Mouse (Mus musculus) left cerebral cortex, postnatal 25 days (tissue): ENCODE results near the gene Srpk1. TPM values are rescaled to one million over a fixed set of nuclear protein-coding genes. Genes with fewer than 3 reads are reported as not detected.

Experiments
- DNase-seq, 2 experiments: peaks; one replicate each; pipeline ENCODE4 v3.0.0; 2022; ENCODE audit warnings: low spot score in 2 of 2, mixed read lengths in 1 of 2
- intact Hi-C: fragments of 180-260 bp; cut with DNase I; formaldehyde crosslinking; loops from one replicate; pipeline ENCODE4 v1.15.1; 2025
- total RNA-seq, 2 experiments: library from RNA; stranded (reverse); gene quantifications; 2 replicates each; pipeline ENCODE4 v1.2.3; 2021

Srpk1 gene
- total RNA-seq, 2 experiments from 2014 or later: 99.9 to 101 TPM

- intact Hi-C loops: no loop called here
- DNase-seq: no peak
Measured at GRCm38 (mm10) chr17:28618124-28618523, 4.4 kb downstream of the Srpk1 start.

DNA sequence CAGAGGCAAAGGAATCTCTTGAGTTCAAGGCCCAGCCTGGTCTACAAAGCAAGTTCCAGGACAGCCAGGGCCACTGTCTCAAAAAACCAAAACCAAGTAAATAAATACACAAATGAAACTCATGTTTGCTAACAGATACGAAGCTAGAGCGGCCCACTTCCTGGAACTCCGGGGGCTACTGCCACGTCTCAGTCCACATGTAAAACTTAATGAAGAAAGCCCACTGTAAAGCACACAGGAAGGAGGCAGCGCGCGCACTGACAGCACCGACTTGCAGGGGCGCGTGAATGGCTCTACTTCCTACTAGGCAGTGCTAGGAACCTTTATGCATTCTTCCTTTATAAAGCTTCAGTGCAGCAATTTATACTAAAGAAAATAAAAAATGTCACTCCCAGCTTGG lies 4.9 kb downstream of the Srpk1 start:
- intact Hi-C loops: no loop called here
- DNase-seq: no peak

GRCm38 (mm10) chr17:28615332-28615731 lies 7.2 kb downstream of the Srpk1 start:
- no peak for DNase-seq
- intact Hi-C loops: no loop called here

DNA sequence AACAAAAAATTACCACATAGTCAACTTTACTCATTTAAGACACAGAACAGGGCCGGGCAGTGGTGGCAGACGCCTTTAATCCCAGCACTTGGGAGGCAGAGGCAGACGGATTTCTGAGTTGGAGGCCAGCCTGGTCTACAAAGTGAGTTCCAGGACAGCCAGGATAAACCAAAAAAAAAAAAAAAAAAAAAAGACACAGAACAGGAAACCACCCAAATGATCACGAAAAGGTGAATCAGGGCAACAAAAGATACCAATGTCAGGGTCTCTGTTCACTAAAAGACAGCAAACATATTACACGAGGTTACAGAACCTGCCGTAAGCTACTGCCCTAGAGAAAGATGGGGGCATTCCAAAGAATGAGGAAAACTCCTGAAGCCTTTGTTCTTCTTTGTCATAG lies 9.4 kb downstream of the Srpk1 start:
- no peak for DNase-seq
- intact Hi-C loops: no loop called here

DNA sequence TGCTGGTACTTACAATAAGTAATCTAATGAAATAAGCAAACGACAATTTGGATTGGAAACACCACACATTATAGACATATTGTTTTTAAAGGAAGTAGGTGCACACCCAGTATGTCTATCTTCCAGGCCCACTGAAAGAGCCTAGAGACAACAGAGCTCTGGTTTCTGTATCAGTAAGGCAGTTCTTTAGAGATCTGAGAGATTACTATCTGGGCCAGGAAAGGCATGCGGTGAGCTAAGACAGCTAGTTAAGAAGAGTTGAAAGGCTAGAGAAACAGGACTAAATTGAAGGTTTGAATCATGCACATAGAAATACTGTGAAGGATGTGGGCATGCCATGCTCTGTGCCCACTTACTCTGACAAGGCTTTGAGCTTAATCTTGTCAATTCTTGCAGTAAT lies 9.9 kb downstream of the Srpk1 start:
- DNase-seq: no peak
- intact Hi-C loops: no loop called here

DNA sequence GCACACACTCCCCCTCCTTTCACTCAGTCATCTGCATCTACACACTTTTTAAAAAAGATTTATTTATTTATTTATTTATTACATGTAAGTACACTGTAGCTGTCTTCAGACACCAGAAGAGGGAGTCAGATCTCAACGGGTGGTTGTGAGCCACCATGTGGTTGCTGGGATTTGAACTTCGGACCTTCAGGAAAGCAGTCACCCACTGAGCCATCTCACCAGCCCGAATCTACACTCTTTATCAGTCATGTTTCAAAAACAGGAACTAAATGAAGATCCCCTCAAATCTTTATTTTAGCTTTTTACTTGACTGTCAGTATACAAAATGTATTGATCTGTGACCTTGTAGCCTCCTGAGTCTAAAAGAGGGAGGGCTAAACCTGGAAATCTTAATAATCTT lies 13.0 kb downstream of the Srpk1 start:
- DNase-seq: no peak
- intact Hi-C loops: no loop called here

DNA sequence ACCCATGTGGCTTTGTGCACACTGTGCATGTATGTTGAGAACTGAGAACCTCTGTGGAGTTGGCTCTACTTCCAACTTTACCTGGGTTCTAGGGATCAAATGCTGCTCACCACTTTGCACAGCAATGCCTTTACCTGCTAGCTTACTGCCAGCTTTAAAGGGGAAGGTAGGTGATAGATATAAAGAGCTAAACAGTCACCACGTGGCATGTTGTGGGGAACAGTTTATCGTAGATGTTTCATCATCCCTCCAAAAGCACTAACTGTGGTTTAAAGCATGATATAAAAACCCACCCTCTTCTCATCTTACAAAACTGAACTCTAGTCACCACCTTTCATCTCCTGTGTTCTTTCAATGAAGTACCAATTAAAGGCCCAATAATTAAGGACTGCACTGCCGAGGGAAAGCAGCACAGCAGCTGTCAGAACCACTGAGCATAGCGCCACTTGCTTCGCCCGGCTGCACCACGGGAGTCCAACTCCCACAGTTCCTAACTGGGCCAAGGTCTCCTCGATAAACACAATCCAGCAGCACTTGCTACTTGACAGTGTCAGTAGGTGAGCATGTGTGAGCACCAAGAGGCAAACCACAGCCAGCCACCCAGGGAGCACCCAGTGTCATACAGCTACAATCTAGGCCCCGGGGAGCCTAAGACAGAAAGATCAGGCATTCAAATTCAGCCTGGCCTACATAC lies 20.8 kb downstream of the Srpk1 start:
- DNase-seq: no peak
- intact Hi-C loops: no loop called here

DNA sequence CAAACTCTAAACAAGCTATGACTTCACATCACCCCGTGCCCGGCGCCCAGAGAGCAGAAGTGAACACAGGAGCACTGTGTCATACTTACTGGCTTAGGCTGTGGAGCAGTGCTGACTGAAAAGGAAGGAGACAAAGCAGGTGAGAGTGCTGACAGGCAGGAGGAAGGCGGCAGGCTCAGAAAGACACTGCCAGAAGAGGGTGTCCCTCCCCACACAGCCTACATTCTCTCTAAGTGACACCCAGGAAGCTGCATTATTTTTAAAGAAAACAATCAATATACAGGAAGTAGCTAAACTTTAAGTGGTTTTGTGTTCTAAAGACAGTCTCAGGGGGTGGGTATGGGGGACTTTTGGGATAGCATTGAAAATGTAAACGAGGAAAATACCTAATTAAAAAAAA lies 21.7 kb downstream of the Srpk1 start:
- intact Hi-C loops: no loop called here
- no peak for DNase-seq

DNA sequence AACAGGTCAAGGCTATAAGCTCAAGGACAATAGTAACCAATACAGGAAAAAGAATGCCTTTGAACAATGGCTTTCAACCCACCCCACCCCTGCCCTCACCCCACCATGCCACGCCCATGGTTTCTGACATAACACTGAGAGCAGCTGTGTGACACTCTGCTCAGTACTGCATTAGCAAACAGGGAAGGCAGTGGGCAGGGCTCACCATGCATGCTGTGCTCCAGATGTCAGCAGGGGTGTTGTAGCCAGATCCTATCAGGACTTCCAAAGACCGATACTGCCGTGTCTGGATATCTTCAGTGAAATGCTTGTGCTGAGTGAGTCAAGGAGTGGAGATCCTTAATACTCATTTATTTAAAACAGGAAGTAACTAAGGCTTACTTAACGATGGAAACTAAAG lies 28.5 kb downstream of the Srpk1 start:
- no peak for DNase-seq
- intact Hi-C loops: loop anchor here (2.0 kb wide), 1 partner anchor 55 kb away; no protein-coding TSS in a partner anchor

- DNase-seq: peak; percentile 66 to 88
- intact Hi-C loops: loop anchor here (2.0 kb wide), 1 partner anchor 56 kb away; no protein-coding TSS in a partner anchor
Measured at GRCm38 (mm10) chr17:28592998-28593397, 29.5 kb downstream of the Srpk1 start.

- no peak for DNase-seq
- intact Hi-C loops: no loop called here
Measured at GRCm38 (mm10) chr17:28591476-28591875, 31.0 kb downstream of the Srpk1 start.

DNA sequence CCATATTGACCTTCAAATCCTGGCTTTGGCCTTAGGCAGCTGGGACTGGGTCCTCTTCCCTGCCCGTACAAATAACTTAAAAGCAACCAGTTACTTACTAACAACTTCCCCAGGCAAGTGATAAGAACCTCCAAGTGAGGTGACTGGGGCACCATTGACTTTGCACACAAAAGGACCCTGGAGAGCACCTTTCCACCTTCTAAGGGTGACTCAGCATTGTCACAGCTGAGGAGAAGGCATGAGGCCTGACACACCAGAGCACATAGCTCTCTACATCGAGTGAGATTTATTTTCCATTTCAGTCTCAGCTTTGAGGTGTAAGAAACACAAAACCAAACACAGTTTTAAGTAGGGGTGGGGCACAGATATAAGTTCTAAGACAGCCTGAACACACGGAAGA lies 31.9 kb downstream of the Srpk1 start:
- no peak for DNase-seq
- intact Hi-C loops: no loop called here

DNA sequence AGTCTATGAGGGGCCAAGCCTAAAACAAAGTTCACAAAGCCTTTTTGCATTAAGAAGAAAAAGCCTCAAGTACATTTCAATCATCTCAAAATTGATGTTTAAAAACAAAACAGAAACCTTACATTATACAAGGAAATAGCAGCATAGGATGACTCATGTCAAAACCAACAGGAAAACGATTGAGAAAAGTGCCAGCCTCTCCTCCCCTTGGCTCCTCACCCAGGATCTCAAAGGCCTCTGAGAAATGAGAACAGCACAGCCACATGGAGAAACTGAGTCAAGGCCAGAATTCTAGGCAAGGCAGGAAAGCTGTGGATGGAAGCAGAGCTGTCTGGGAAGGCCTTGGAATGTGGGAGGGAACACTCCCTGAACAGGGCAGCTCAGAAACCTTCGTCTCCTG lies 33.9 kb downstream of the Srpk1 start:
- DNase-seq: no peak
- intact Hi-C loops: no loop called here

DNA sequence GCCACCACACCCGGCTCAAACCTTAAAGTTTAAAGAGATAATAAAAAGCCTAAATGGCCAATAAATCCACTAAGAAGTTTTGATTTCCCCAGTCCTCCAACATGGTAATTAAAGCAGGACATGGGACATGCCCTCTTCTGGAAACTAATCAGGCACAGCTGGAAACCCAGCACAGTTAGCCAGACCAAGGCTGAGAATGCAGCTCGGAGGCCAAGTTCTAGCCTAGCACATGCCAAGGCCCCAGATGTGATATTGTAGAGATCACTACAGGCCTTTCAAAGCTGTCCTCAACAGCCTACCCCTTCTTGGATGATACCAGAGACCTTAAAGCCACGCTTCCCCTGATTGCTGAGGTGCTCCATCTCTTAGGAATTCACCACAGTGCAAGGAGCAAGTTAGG lies 36.0 kb downstream of the Srpk1 start:
- DNase-seq: no peak
- intact Hi-C loops: no loop called here

- DNase-seq: no peak
- intact Hi-C loops: no loop called here
Measured at GRCm38 (mm10) chr17:28581056-28581455, 41.5 kb downstream of the Srpk1 start.

GRCm38 (mm10) chr17:28580396-28580795 lies 42.1 kb downstream of the Srpk1 start:
- DNase-seq: no peak
- intact Hi-C loops: no loop called here

GRCm38 (mm10) chr17:28575244-28576125 lies 47.0 kb downstream of the Srpk1 start, which contains the start of gene Lhfpl5:
Gene Lhfpl5 (plus strand): TSS chr17:28575641.
- DNase-seq: no peak
- intact Hi-C loops: no loop called here

DNA sequence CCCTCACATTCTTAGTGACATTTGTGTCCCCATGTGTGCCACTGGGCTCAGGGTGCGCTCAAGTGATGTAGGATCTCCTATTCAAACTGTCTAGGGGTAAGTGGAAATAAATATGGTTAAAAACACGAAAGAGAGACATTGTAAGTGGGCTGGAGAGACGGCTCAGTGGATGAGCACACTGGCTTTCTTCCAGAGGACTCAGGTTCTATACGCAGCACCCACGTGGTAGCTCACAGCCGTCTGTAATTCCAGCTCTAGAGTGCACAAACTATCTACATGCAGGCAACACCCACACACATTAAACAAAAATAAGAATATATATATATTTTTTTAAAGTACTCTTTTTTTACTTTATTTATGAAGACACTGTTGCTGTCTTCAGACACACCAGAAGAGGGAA lies 49.6 kb downstream of the Srpk1 start:
- DNase-seq: peak in 1 of 2 experiments; percentile 74
- intact Hi-C loops: no loop called here

DNA sequence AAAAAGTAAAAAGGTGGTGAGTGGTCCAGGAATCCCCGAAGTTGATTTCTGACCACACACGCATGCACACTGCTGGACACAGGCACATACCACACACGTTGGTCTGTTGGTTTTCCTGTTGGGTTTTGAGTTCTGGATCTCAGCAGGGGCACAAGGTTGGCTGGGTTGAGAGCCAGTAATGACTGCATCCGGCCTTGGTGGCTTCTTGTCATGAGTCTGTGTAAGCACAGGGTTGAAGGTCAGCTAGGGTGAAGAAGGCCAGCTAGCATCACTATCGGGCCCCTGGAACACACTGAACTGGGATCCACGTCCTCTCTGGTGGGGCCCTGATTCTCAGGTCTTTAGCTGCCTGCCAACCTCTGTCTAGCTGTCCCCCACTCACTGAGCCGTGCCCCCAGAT lies 50.0 kb downstream of the Srpk1 start:
- intact Hi-C loops: no loop called here
- no peak for DNase-seq

DNA sequence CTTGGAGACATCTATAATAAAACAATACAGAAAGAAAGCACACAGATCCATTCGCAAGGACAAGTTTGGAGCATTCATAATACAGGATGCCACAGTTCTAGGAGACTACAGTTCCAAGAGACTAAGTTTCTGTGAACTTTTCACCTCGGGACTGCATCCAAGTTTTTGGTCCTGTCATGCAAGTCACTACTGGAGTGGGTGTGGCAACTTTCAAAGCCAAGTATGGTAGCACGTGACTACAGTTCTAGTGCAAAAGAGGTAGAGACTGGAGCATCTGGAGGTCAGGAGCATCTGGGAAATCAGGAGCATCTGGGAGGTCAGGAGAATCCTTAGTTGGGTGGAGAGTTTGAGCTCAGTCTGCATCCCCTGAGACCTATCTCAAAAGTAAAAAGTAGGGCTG lies 50.6 kb downstream of the Srpk1 start:
- no peak for DNase-seq
- intact Hi-C loops: no loop called here

DNA sequence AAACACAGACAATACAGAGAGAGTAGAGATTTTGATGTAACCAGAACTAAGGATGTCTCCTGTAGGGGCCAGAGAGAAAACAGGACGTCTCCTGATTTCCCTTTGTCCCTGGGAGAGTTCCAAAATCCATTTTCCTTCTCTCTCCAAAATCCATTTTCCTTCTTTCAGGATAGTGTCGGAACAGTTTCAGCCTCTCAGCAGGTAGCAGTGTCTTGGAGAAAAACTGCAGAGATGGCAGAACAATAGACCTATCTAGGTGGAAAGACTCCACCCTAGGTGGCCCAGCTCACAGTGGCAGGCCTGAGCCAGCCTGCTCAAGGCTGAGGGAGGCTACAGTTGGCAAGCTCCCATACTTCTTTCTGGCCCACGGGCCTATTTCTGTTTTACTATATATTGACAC lies 55.0 kb downstream of the Srpk1 start:
- DNase-seq: no peak
- intact Hi-C loops: no loop called here
